Mouse (Mus musculus): ENCODE data around the gene Tcf12. TPM values are rescaled to one million over a fixed set of nuclear protein-coding genes. Genes with fewer than 3 reads are reported as not detected.

Gene Tcf12
- polyA plus RNA-seq, 1 experiment from 2014 or later, result 227 TPM

DNA sequence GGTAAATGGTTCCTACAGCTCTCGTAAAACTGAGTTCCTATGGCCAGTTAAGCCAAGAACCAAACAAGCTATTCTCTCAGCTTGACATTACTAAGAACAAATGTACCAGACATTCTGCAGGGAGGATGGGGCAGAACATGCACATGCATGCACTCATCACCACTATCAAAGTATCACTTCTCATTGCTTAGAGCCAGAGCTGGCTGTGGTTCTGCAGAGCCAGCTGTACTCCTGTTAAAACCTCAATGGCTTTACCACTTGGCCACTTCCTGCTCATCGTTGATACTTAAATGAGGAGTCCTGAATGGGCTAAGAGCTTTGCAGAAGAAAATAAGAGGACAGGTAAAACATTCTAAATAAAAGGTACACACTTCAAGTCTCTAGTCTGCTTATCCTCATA lies 14.6 kb downstream of the Tcf12 start:
- Histone ChIP-seq H3K4me2 (replicated peaks; ENCODE audit: low read depth, low read length) (no peak overlapping the region), H3K4me1 (replicated peaks; ENCODE audit: control insufficient read depth, insufficient read depth, low read length) (no peaks in the 10 kb centered on the region), H3K36me3 (ENCODE audit: control insufficient read depth, insufficient read depth, low read length) (no peaks in the 10 kb centered on the region), H3K27ac (ENCODE audit: low read depth, low read length) (no peak overlapping the region), H3K4me3 (ENCODE audit: low read depth, low read length) (no peak overlapping the region), H3K9ac (ENCODE audit: low read depth, low read length) (no peak overlapping the region), H3K27me3 (ENCODE audit: control insufficient read depth, insufficient read depth, low read length) (no peaks in the 10 kb centered on the region), H3K9me3 (ENCODE audit: control insufficient read depth, low read length) (no peaks in the 10 kb centered on the region)
- 91% methylated on average over 2 of the region's 2 CpGs for WGBS
- no peak for ATAC-seq (ENCODE audit: low FRiP score)
- DNase-seq (ENCODE audit: low spot score), result no peak

DNA sequence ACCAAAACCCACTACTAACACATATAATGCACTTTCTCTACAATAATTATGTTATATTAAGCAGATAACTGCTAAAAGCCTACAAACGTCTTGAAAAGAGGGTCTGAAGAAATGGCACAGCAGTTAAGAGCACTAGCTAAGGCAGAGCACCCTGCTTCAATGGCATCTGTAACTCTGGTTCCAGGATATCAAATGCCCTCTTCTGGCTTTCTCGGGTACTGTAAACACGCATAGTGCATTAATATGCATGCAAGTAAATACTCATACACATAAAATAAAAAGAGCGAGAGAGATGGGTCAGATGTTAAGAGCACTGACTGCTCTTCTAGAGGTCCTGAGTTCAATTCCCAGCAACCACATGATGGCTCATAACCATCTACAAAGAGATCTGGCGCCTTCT lies 17.0 kb downstream of the Tcf12 start:
- H3K27ac ChIP-seq (ENCODE audit: low read depth, low read length), result no peak overlapping the region
- no peak overlapping the region for H3K9ac ChIP-seq (ENCODE audit: low read depth, low read length)
- H3K4me1 ChIP-seq (replicated peaks; ENCODE audit: control insufficient read depth, insufficient read depth, low read length), result no peaks in the 10 kb centered on the region
- H3K36me3 ChIP-seq (ENCODE audit: control insufficient read depth, insufficient read depth, low read length), result no peaks in the 10 kb centered on the region
- H3K4me2 ChIP-seq (replicated peaks; ENCODE audit: low read depth, low read length), result no peak overlapping the region
- no peak overlapping the region for H3K4me3 ChIP-seq (ENCODE audit: low read depth, low read length)
- no peaks in the 10 kb centered on the region for H3K27me3 ChIP-seq (ENCODE audit: control insufficient read depth, insufficient read depth, low read length)
- 93% methylated on average over 5 of the region's 5 CpGs for WGBS
- DNase-seq (ENCODE audit: low spot score) (peak; percentile 31), ATAC-seq (ENCODE audit: low FRiP score) (no peak)
- no peaks in the 10 kb centered on the region for H3K9me3 ChIP-seq (ENCODE audit: control insufficient read depth, low read length)

GRCm38 (mm10) chr9:72092191-72092590 lies 19.5 kb downstream of the Tcf12 start:
- 76% methylated on average over 1 of the region's 1 CpGs for WGBS
- H3K4me2 ChIP-seq (replicated peaks; ENCODE audit: low read depth, low read length), result no peak overlapping the region
- H3K4me1 ChIP-seq (replicated peaks; ENCODE audit: control insufficient read depth, insufficient read depth, low read length), result no peaks in the 10 kb centered on the region
- H3K27me3 ChIP-seq (ENCODE audit: control insufficient read depth, insufficient read depth, low read length), result no peaks in the 10 kb centered on the region
- H3K4me3 ChIP-seq (ENCODE audit: low read depth, low read length), result no peak overlapping the region
- H3K36me3 ChIP-seq (ENCODE audit: control insufficient read depth, insufficient read depth, low read length), result no peaks in the 10 kb centered on the region
- ATAC-seq (ENCODE audit: low FRiP score) (no peak), DNase-seq (ENCODE audit: low spot score) (no peak)
- no peak overlapping the region for H3K27ac ChIP-seq (ENCODE audit: low read depth, low read length)
- no peaks in the 10 kb centered on the region for H3K9me3 ChIP-seq (ENCODE audit: control insufficient read depth, low read length)
- H3K9ac ChIP-seq (ENCODE audit: low read depth, low read length), result no peak overlapping the region

- no peak for ATAC-seq (ENCODE audit: low FRiP score)
- no peaks in the 10 kb centered on the region for H3K4me1 ChIP-seq (replicated peaks; ENCODE audit: control insufficient read depth, insufficient read depth, low read length)
- no peaks in the 10 kb centered on the region for H3K27me3 ChIP-seq (ENCODE audit: control insufficient read depth, insufficient read depth, low read length)
- no peak overlapping the region for H3K9ac ChIP-seq (ENCODE audit: low read depth, low read length)
- WGBS, result 93% methylated on average over 3 of the region's 3 CpGs
- no peak overlapping the region for H3K27ac ChIP-seq (ENCODE audit: low read depth, low read length)
- H3K9me3 ChIP-seq (ENCODE audit: control insufficient read depth, low read length), result no peaks in the 10 kb centered on the region
- DNase-seq (ENCODE audit: low spot score), result no peak
- no peaks in the 10 kb centered on the region for H3K36me3 ChIP-seq (ENCODE audit: control insufficient read depth, insufficient read depth, low read length)
- H3K4me3 ChIP-seq (ENCODE audit: low read depth, low read length), result no peak overlapping the region
- H3K4me2 ChIP-seq (replicated peaks; ENCODE audit: low read depth, low read length), result no peak overlapping the region
Observed at GRCm38 (mm10) chr9:72088893-72089611, 22.6 kb downstream of the Tcf12 start.

DNA sequence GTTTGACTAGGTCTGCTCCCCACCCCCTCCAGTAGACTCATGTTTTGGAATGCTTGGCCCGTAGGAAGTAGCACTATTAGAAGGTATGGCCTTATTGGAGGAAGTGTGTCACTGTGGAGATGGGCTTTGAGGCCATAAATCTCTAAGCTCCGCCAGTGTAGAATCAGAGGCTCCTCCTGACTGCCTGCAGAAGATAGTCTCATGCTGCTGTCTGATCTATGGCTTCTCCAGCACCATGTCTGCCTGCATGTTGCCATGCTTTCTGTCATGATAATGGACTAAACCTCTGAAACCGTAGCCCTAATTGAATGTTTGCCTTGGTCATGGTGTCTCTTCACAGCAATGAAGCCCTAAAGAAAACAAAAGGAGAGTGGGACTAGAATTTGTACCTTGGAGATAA lies 26.7 kb downstream of the Tcf12 start:
- DNase-seq (ENCODE audit: low spot score), result no peak
- ATAC-seq (ENCODE audit: low FRiP score), result no peak

GRCm38 (mm10) chr9:72084131-72084530 lies 27.5 kb downstream of the Tcf12 start:
- Histone ChIP-seq H3K9ac (ENCODE audit: low read depth, low read length) (no peak overlapping the region), H3K4me3 (ENCODE audit: low read depth, low read length) (no peak overlapping the region), H3K9me3 (ENCODE audit: control insufficient read depth, low read length) (no peaks in the 10 kb centered on the region), H3K27me3 (ENCODE audit: control insufficient read depth, insufficient read depth, low read length) (no peaks in the 10 kb centered on the region), H3K4me1 (replicated peaks; ENCODE audit: control insufficient read depth, insufficient read depth, low read length) (no peaks in the 10 kb centered on the region), H3K27ac (ENCODE audit: low read depth, low read length) (no peak overlapping the region), H3K4me2 (replicated peaks; ENCODE audit: low read depth, low read length) (no peak overlapping the region), H3K36me3 (ENCODE audit: control insufficient read depth, insufficient read depth, low read length) (no peaks in the 10 kb centered on the region)
- DNase-seq (ENCODE audit: low spot score), result peak; percentile 16
- ATAC-seq (ENCODE audit: low FRiP score), result no peak

More for the DNA sequence above, 26.7 kb downstream of the Tcf12 start:
- H3K4me3 ChIP-seq (ENCODE audit: low read depth, low read length), result no peak overlapping the region
- no peaks in the 10 kb centered on the region for H3K4me1 ChIP-seq (replicated peaks; ENCODE audit: control insufficient read depth, insufficient read depth, low read length)
- H3K9ac ChIP-seq (ENCODE audit: low read depth, low read length), result no peak overlapping the region
- no peak overlapping the region for H3K4me2 ChIP-seq (replicated peaks; ENCODE audit: low read depth, low read length)
- H3K27me3 ChIP-seq (ENCODE audit: control insufficient read depth, insufficient read depth, low read length), result no peaks in the 10 kb centered on the region
- H3K36me3 ChIP-seq (ENCODE audit: control insufficient read depth, insufficient read depth, low read length), result no peaks in the 10 kb centered on the region
- H3K27ac ChIP-seq (ENCODE audit: low read depth, low read length), result no peak overlapping the region
- no peaks in the 10 kb centered on the region for H3K9me3 ChIP-seq (ENCODE audit: control insufficient read depth, low read length)
- WGBS, result 68% methylated on average over 3 of the region's 3 CpGs

- ATAC-seq (ENCODE audit: low FRiP score), result no peak
- no peak overlapping the region for H3K9ac ChIP-seq (ENCODE audit: low read depth, low read length)
- H3K36me3 ChIP-seq (ENCODE audit: control insufficient read depth, insufficient read depth, low read length), result no peaks in the 10 kb centered on the region
Observed at GRCm38 (mm10) chr9:72076158-72076557, 35.5 kb downstream of the Tcf12 start.

GRCm38 (mm10) chr9:72066151-72066550 lies 45.5 kb downstream of the Tcf12 start:
- Histone ChIP-seq H3K9ac (ENCODE audit: low read depth, low read length) (no peak overlapping the region), H3K27me3 (ENCODE audit: control insufficient read depth, insufficient read depth, low read length) (no peaks in the 10 kb centered on the region), H3K36me3 (ENCODE audit: control insufficient read depth, insufficient read depth, low read length) (no peaks in the 10 kb centered on the region), H3K4me2 (replicated peaks; ENCODE audit: low read depth, low read length) (no peak overlapping the region), H3K27ac (ENCODE audit: low read depth, low read length) (no peak overlapping the region), H3K9me3 (ENCODE audit: control insufficient read depth, low read length) (no peaks in the 10 kb centered on the region), H3K4me1 (replicated peaks; ENCODE audit: control insufficient read depth, insufficient read depth, low read length) (no peaks in the 10 kb centered on the region), H3K4me3 (ENCODE audit: low read depth, low read length) (no peak overlapping the region)
- DNase-seq (ENCODE audit: low spot score), result no peak
- no peak for ATAC-seq (ENCODE audit: low FRiP score)

More at GRCm38 (mm10) chr9:72076158-72076557, 35.5 kb downstream of the Tcf12 start:
- H3K27ac ChIP-seq (ENCODE audit: low read depth, low read length), result no peak overlapping the region
- DNase-seq (ENCODE audit: low spot score), result no peak
- H3K4me1 ChIP-seq (replicated peaks; ENCODE audit: control insufficient read depth, insufficient read depth, low read length), result no peaks in the 10 kb centered on the region
- H3K9me3 ChIP-seq (ENCODE audit: control insufficient read depth, low read length), result no peaks in the 10 kb centered on the region
- no peaks in the 10 kb centered on the region for H3K27me3 ChIP-seq (ENCODE audit: control insufficient read depth, insufficient read depth, low read length)
- no peak overlapping the region for H3K4me2 ChIP-seq (replicated peaks; ENCODE audit: low read depth, low read length)
- no peak overlapping the region for H3K4me3 ChIP-seq (ENCODE audit: low read depth, low read length)

DNA sequence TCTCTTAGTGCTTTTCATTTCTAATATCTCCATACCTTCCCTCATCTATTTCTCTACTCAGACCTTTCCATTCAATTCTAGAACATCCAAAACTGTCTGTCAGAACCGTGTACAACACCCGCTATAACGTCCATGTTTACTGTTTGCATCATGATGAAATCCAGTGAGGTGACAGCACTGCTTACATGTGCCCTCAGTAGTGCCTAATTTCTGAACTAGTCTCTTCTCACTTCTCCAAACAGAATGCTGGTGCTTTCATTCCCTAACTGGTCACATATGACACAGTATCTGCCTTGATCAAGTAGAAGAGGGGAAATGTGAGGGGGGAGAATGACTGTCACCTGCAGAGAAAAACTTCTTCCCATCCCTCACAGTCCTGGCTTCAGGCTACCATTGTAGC lies 58.5 kb downstream of the Tcf12 start:
- H3K27ac ChIP-seq (ENCODE audit: low read depth, low read length), result no peak overlapping the region
- DNase-seq (ENCODE audit: low spot score) (no peak), ATAC-seq (ENCODE audit: low FRiP score) (no peak)
- H3K36me3 ChIP-seq (ENCODE audit: control insufficient read depth, insufficient read depth, low read length), result no peaks in the 10 kb centered on the region
- no peaks in the 10 kb centered on the region for H3K27me3 ChIP-seq (ENCODE audit: control insufficient read depth, insufficient read depth, low read length)
- no peaks in the 10 kb centered on the region for H3K9me3 ChIP-seq (ENCODE audit: control insufficient read depth, low read length)
- H3K9ac ChIP-seq (ENCODE audit: low read depth, low read length), result no peak overlapping the region
- 93% methylated on average over 3 of the region's 3 CpGs for WGBS
- no peak overlapping the region for H3K4me3 ChIP-seq (ENCODE audit: low read depth, low read length)
- no peaks in the 10 kb centered on the region for H3K4me1 ChIP-seq (replicated peaks; ENCODE audit: control insufficient read depth, insufficient read depth, low read length)
- no peak overlapping the region for H3K4me2 ChIP-seq (replicated peaks; ENCODE audit: low read depth, low read length)
